Mouse (Mus musculus): ENCODE data around the gene Vps37b. TPM values are rescaled to one million over a fixed set of nuclear protein-coding genes. Genes with fewer than 3 reads are reported as not detected.
"Not testable (repeated sequence)": the region's sequence is repeated elsewhere in the genome, so short reads cannot be mapped to it uniquely, and the experiment has no call there.

The Vps37b gene
- polyA plus RNA-seq, 1 experiment = 119 TPM

DNA sequence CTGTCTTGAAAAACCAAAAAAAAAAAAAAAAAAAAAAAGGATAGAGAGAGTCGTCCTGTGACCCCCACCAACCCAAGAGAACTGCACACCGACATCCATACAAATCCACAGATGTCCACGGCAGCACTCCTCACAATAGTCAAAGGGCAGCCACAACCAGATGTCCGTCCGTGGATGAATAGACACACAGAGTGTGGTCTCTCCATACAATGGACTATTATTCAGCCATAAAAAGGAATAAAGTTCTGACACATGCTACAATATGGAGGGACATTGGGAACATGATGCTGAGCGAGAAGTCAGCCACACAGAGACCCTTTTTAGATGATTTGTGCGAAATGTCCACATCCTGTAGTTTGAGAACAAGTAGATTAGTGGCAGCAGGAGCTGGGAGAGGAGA lies 26.7 kb upstream of the Vps37b start:
- Histone ChIP-seq H3K4me1 (replicated peaks; ENCODE audit: control insufficient read depth, insufficient read depth, low read length) (0 out of 2 replicates have a peak, but pooled peaks cover 2% of the 10 kb centered on the region), H3K4me3 (ENCODE audit: control insufficient read depth, insufficient read depth, low read length) (no peak overlapping the region), H3K27me3 (ENCODE audit: control insufficient read depth, insufficient read depth, low read length) (no peaks in the 10 kb centered on the region), H3K36me3 (ENCODE audit: control insufficient read depth, insufficient read depth, low read length) (peaks cover 5% of the 10 kb centered on the region; the same call in 1 of the 2 replicates), H3K27ac (ENCODE audit: control insufficient read depth, insufficient read depth, low read length) (no peak overlapping the region)
- TF ChIP-seq POLR2A (IDR thresholded peaks at IDR 0.05; ENCODE audit: control insufficient read depth, extremely low read depth, insufficient read depth, low read length, poor library complexity) (no peak), CTCF (IDR thresholded peaks at IDR 0.05; ENCODE audit: borderline replicate concordance, control insufficient read depth, extremely low read depth, insufficient read depth, low read length, poor library complexity) (no peak)
- WGBS = 95% methylated on average over 7 of the region's 7 CpGs
- no peak for DNase-seq

DNA sequence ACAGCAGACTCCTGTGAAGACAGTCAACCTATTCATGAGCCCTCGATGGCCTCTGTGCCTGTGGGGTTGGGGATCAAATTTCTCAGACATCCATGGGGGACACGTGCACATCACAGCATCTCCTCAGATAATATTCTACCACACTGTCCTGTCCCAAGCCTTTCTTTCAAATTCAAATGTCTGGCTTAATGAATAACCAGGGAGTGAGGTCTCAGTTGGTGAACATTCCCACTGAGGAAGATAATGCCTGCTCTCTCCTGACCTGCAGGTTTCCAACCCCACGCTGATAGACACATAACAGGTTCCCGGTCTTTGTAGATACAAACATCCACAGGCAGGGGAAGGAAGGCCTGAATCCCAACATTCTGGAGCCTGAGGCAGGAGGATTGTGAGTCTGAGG lies 24.9 kb upstream of the Vps37b start:
- no peak for DNase-seq
- H3K27ac ChIP-seq (ENCODE audit: control insufficient read depth, insufficient read depth, low read length) = no peak overlapping the region
- 92% methylated on average over 4 of the region's 4 CpGs for WGBS

DNA sequence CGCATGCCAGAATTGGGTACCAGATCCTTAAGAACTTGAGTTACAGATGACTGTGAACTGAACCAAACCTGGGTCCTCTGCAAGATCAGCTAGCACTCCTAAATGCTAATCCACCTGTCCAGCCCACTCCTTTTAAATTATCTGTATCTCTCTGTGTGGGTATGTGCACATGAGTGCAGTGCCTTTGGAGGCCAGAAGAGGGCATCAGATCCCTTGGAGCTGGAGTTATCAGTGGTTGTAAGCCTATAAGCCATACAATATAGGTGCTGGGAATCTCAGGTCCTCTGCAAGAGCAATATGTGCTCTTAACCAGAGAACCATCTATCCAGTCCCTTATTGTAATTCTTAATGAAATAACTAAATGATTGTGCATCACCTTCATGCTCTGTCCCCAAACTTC lies 24.1 kb upstream of the Vps37b start:
- H3K4me1 ChIP-seq (replicated peaks; ENCODE audit: control insufficient read depth, insufficient read depth, low read length) = peaks cover 12% of the 10 kb centered on the region
- 100% methylated on average over 1 of the region's 1 CpGs for WGBS
- H3K27ac ChIP-seq (ENCODE audit: control insufficient read depth, insufficient read depth, low read length) = no peak overlapping the region
- no peak for TF ChIP-seq POLR2A (IDR thresholded peaks at IDR 0.05; ENCODE audit: control insufficient read depth, extremely low read depth, insufficient read depth, low read length, poor library complexity)
- no peak for TF ChIP-seq CTCF (IDR thresholded peaks at IDR 0.05; ENCODE audit: borderline replicate concordance, control insufficient read depth, extremely low read depth, insufficient read depth, low read length, poor library complexity)
- no peaks in the 10 kb centered on the region for H3K36me3 ChIP-seq (ENCODE audit: control insufficient read depth, insufficient read depth, low read length)
- H3K27me3 ChIP-seq (ENCODE audit: control insufficient read depth, insufficient read depth, low read length) = no peaks in the 10 kb centered on the region
- DNase-seq = no peak
- H3K4me3 ChIP-seq (ENCODE audit: control insufficient read depth, insufficient read depth, low read length) = no peak overlapping the region

More for the DNA sequence above, 24.9 kb upstream of the Vps37b start:
- Histone ChIP-seq H3K4me1 (replicated peaks; ENCODE audit: control insufficient read depth, insufficient read depth, low read length) (peaks cover 7% of the 10 kb centered on the region), H3K4me3 (ENCODE audit: control insufficient read depth, insufficient read depth, low read length) (no peak overlapping the region), H3K27me3 (ENCODE audit: control insufficient read depth, insufficient read depth, low read length) (no peaks in the 10 kb centered on the region), H3K36me3 (ENCODE audit: control insufficient read depth, insufficient read depth, low read length) (0 out of 2 replicates have a peak, but pooled peaks cover under 1% of the 10 kb centered on the region)
- no peak for TF ChIP-seq CTCF (IDR thresholded peaks at IDR 0.05; ENCODE audit: borderline replicate concordance, control insufficient read depth, extremely low read depth, insufficient read depth, low read length, poor library complexity)
- no peak for TF ChIP-seq POLR2A (IDR thresholded peaks at IDR 0.05; ENCODE audit: control insufficient read depth, extremely low read depth, insufficient read depth, low read length, poor library complexity)

DNA sequence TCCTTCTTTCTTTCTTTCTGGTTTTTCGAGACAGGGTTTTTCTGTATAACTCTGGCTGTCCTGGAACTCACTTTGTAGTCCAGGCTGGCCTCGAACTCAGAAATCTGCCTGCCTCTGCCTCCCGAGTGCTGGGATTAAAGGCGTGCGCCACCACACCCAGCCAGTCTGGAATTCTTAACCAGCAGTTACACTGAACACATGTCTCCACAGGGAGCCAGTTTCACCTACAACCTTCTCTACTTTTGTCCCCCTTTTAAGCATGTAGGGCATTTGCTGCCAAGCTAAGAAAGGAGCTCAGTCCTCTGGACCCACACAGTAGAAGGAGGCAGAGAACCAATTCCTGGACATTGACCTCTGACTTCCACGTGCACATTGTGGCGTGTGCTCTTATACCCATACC lies 20.6 kb upstream of the Vps37b start:
- WGBS = 91% methylated on average over 7 of the region's 7 CpGs
- H3K27ac ChIP-seq (ENCODE audit: control insufficient read depth, insufficient read depth, low read length); H3K36me3 ChIP-seq (ENCODE audit: control insufficient read depth, insufficient read depth, low read length); H3K27me3 ChIP-seq (ENCODE audit: control insufficient read depth, insufficient read depth, low read length); H3K4me3 ChIP-seq (ENCODE audit: control insufficient read depth, insufficient read depth, low read length); DNase-seq: not testable (repeated sequence)
- H3K4me1 ChIP-seq (replicated peaks; ENCODE audit: control insufficient read depth, insufficient read depth, low read length) = peaks cover 23% of the 10 kb centered on the region

DNA sequence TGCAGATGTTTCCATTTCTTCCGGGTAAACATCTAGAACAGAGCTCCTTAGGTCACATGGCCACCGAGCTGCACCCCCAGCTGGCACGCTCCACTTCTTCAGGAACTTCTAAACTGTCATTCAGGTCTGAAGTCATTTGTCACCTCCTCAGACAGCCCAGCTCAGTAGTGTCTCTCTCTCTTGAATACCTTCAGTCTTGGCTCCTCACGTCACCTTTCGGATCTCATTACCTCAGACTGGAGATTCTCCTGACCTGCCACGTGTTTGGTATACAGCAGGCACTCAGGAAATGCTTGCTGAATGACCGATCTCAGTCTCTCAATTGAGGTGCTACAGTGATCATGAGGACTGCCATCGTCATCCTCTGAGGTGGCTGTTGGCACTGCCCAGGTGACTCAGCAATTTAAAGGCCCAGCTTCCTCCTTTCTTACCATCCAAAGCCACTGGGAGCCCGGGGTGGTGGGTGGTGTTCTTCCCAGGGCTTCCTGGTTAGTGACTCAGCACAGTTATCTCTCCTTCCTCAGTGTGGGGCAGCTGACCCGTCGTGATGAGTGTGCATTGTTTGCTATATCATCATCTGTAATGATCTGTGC lies 19.9 kb upstream of the Vps37b start:
- peak; percentile 47 for DNase-seq
- Histone ChIP-seq H3K4me3 (ENCODE audit: control insufficient read depth, insufficient read depth, low read length) (no peak overlapping the region), H3K27me3 (ENCODE audit: control insufficient read depth, insufficient read depth, low read length) (no peaks in the 10 kb centered on the region), H3K36me3 (ENCODE audit: control insufficient read depth, insufficient read depth, low read length) (no peaks in the 10 kb centered on the region), H3K4me1 (replicated peaks; ENCODE audit: control insufficient read depth, insufficient read depth, low read length) (peaks cover 25% of the 10 kb centered on the region), H3K27ac (ENCODE audit: control insufficient read depth, insufficient read depth, low read length) (peak overlapping the region; percentile 70)
- TF ChIP-seq CTCF (IDR thresholded peaks at IDR 0.05; ENCODE audit: borderline replicate concordance, control insufficient read depth, extremely low read depth, insufficient read depth, low read length, poor library complexity) (no peak), POLR2A (IDR thresholded peaks at IDR 0.05; ENCODE audit: control insufficient read depth, extremely low read depth, insufficient read depth, low read length, poor library complexity) (no peak)
- WGBS = 8% methylated on average over 11 of the region's 11 CpGs

DNA sequence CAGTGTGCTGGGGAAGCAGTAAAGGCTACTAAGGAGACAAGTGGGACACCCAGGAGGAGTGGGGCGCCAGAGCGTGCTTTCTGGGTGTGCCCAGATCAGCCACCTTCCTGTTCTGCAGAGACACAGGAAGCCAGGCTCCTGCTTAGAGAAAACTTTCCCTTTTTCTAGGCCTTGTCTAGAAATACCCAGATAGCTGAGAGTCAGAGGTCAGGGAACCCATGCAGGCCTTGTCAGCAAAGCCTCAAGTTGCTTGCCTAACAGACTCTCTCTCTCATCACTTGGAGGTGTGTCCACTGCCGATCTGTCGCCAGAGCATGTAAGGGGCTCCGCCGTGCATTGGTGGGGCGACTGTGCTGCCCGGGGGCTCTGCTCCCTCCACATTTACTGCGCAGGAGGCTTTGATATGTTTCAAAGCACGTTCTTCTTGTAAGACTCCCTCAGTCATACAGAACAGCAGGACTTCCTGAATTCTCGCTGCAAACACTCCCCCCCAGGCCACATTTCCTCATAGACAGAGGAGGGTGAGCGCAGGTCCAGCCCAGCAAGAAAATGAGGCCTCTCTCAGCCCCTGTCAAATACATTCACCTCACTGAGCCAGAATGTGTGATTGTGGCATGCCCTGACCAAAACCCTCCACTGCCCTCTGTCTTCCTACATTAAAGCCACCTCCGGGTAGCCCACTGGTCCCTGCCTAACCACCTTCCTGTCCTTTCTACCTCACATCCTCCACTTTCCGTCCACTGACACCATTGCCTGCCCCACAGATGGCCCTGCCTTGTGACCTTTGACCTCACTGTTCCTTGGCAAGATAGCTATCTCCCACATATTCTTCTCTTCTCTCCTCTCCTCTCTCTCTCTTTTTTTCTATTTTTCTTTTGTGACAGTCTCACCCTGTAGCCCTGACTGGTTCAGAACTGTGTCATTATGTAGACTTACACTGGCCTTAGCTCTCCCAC lies 18.3 kb upstream of the Vps37b start:
- peak; percentile 64 for DNase-seq
- H3K4me3 ChIP-seq (ENCODE audit: control insufficient read depth, insufficient read depth, low read length) = peak overlapping the region; percentile 10; the same call in 1 of the 2 replicates
- TF ChIP-seq CTCF (IDR thresholded peaks at IDR 0.05; ENCODE audit: borderline replicate concordance, control insufficient read depth, extremely low read depth, insufficient read depth, low read length, poor library complexity) (no peak), POLR2A (IDR thresholded peaks at IDR 0.05; ENCODE audit: control insufficient read depth, extremely low read depth, insufficient read depth, low read length, poor library complexity) (0 out of 2 replicates have a peak, but pooled peaks have one; percentile 8)
- peaks cover 29% of the 10 kb centered on the region for H3K4me1 ChIP-seq (replicated peaks; ENCODE audit: control insufficient read depth, insufficient read depth, low read length)
- 22% methylated on average over 14 of the region's 14 CpGs for WGBS
- peak overlapping the region; percentile 95 for H3K27ac ChIP-seq (ENCODE audit: control insufficient read depth, insufficient read depth, low read length)
- H3K36me3 ChIP-seq (ENCODE audit: control insufficient read depth, insufficient read depth, low read length) = no peaks in the 10 kb centered on the region
- H3K27me3 ChIP-seq (ENCODE audit: control insufficient read depth, insufficient read depth, low read length) = no peaks in the 10 kb centered on the region

Data from thymus, adult 2 months (tissue).